ENCODE assay signal across 8 mouse cellular contexts in genomic region chr2:34904849-34905542, GRCm38 (mm10). TPM values are rescaled to one million over a fixed set of nuclear protein-coding genes. Genes with fewer than 3 reads are reported as not detected.
DNase-seq lines count a peak whose midpoint lies in the region; ATAC-seq and TF ChIP-seq lines count a peak whose summit lies in the region.

No protein-coding gene starts in this region.

- no peaks in the 10 kb centered on the region for H3K9me3 ChIP-seq in ES-Bruce4 (replicated peaks; ENCODE audit: control insufficient read depth, insufficient read depth, low read length, poor library complexity, severe bottlenecking)
- H3K9me3 ChIP-seq in forebrain, embryonic 13.5 days (replicated peaks), result no peaks in the 10 kb centered on the region
- no peaks in the 10 kb centered on the region for H3K9me3 ChIP-seq in liver, postnatal 0 days (ENCODE audit: low read length)
- H3K9me3 ChIP-seq in neural tube, embryonic 14.5 days (ENCODE audit: control insufficient read depth, low read length), result no peaks in the 10 kb centered on the region

- TF ChIP-seq POLR2A in ES-Bruce4 (IDR thresholded peaks at IDR 0.05; ENCODE audit: insufficient read depth, low read length), result no peak

- ATAC-seq in cerebellum, adult (ENCODE audit: insufficient number of reproducible peaks, low FRiP score, low TSS enrichment), result peak; percentile 94
- ATAC-seq in forebrain, embryonic 13.5 days, result peak; percentile 97
- ATAC-seq in liver, postnatal 0 days, result peak; percentile 95
- ATAC-seq in neural tube, embryonic 14.5 days (ENCODE audit: low read depth), result peak; percentile 96

- H3K4me3 ChIP-seq in ES-Bruce4 (ENCODE audit: low read depth, low read length), result peak overlapping the region; percentile 4; the same call in 1 of the 2 replicates
- H3K4me3 ChIP-seq in forebrain, embryonic 13.5 days, result peak overlapping the region; percentile 33
- peak overlapping the region; percentile 42 for H3K4me3 ChIP-seq in liver, postnatal 0 days (ENCODE audit: low read depth, low read length)
- peak overlapping the region; percentile 30 for H3K4me3 ChIP-seq in neural tube, embryonic 14.5 days (ENCODE audit: low read depth, low read length)

- no peak overlapping the region for H3K27ac ChIP-seq in ES-Bruce4 (ENCODE audit: insufficient read depth, low read length)
- peak overlapping the region; percentile 67 for H3K27ac ChIP-seq in forebrain, embryonic 13.5 days
- H3K27ac ChIP-seq in liver, postnatal 0 days (ENCODE audit: low read depth), result peak overlapping the region; percentile 70
- H3K27ac ChIP-seq in neural tube, embryonic 14.5 days (ENCODE audit: low read depth, low read length), result peak overlapping the region; percentile 67

- no peak for TF ChIP-seq EP300 in ES-Bruce4 (IDR thresholded peaks at IDR 0.05; ENCODE audit: insufficient read depth, low read depth, low read length)
- TF ChIP-seq EP300 in liver, postnatal 0 days (IDR thresholded peaks at IDR 0.05; ENCODE audit: low read depth), result no peak

- WGBS in forebrain, embryonic 13.5 days, result under 1% methylated on average over 34 of the region's 34 CpGs
- 1% methylated on average over 34 of the region's 34 CpGs for WGBS in large intestine, adult 2 months
- whole genome bisulfite sequencing in liver, postnatal 0 days (ENCODE audit: insufficient replicate concordance), result under 1% methylated on average over 34 of the region's 34 CpGs
- WGBS in neural tube, embryonic 14.5 days, result under 1% methylated on average over 34 of the region's 34 CpGs

- peaks cover 2% of the 10 kb centered on the region for H3K4me1 ChIP-seq in ES-Bruce4 (ENCODE audit: control insufficient read depth, insufficient read depth, low read length)
- peaks cover 12% of the 10 kb centered on the region for H3K4me1 ChIP-seq in forebrain, embryonic 13.5 days
- peaks cover 27% of the 10 kb centered on the region for H3K4me1 ChIP-seq in liver, postnatal 0 days (ENCODE audit: insufficient read depth)
- H3K4me1 ChIP-seq in neural tube, embryonic 14.5 days (ENCODE audit: control insufficient read depth, insufficient read depth, low read length), result peaks cover 5% of the 10 kb centered on the region; the same call in 1 of the 2 replicates

- TF ChIP-seq CTCF in ES-Bruce4 (IDR thresholded peaks at IDR 0.05; ENCODE audit: low read depth, low read length), result no peak
- TF ChIP-seq CTCF in liver, postnatal 0 days (IDR thresholded peaks at IDR 0.05; ENCODE audit: low read depth), result no peak

- H3K4me2 ChIP-seq in forebrain, embryonic 13.5 days, result peak overlapping the region; percentile 60
- H3K4me2 ChIP-seq in liver, postnatal 0 days (ENCODE audit: low read depth, low read length), result peak overlapping the region; percentile 84
- H3K4me2 ChIP-seq in neural tube, embryonic 14.5 days (ENCODE audit: low read depth, low read length), result peak overlapping the region; percentile 65

- intact Hi-C loops in heart, postnatal 10 days (cut with DNase I), result loop anchor here (2.0 to 5.0 kb wide), 2 partner anchors 30 to 62 kb away; partner anchors contain the start of genes Cutal and Psmd5

- H3K36me3 ChIP-seq in ES-Bruce4 (ENCODE audit: control insufficient read depth, insufficient read depth, low read length, poor library complexity, severe bottlenecking), result no peaks in the 10 kb centered on the region
- H3K36me3 ChIP-seq in forebrain, embryonic 13.5 days (ENCODE audit: poor library complexity, severe bottlenecking), result peaks cover 10% of the 10 kb centered on the region; the same call in 1 of the 2 replicates
- peaks cover 12% of the 10 kb centered on the region; the same call in 1 of the 2 replicates for H3K36me3 ChIP-seq in liver, postnatal 0 days (replicated peaks; ENCODE audit: insufficient read depth, low read length)
- H3K36me3 ChIP-seq in neural tube, embryonic 14.5 days (ENCODE audit: control insufficient read depth, insufficient read depth, low read length), result no peaks in the 10 kb centered on the region

- no peaks in the 10 kb centered on the region for H3K27me3 ChIP-seq in ES-Bruce4 (ENCODE audit: control insufficient read depth, insufficient read depth, low read length, poor library complexity, severe bottlenecking)
- H3K27me3 ChIP-seq in forebrain, embryonic 13.5 days, result no peaks in the 10 kb centered on the region
- no peaks in the 10 kb centered on the region for H3K27me3 ChIP-seq in liver, postnatal 0 days (ENCODE audit: insufficient read depth, low read length)
- no peaks in the 10 kb centered on the region for H3K27me3 ChIP-seq in neural tube, embryonic 14.5 days (ENCODE audit: control insufficient read depth, insufficient read depth, low read length)

- DNase-seq in heart, postnatal 10 days, result peak; percentile 99
- peak; percentile 98 for DNase-seq in large intestine, adult 2 months (ENCODE audit: low read depth, low spot score)
- DNase-seq in liver, postnatal 0 days, result peak; percentile 99
- DNase-seq in testis, postnatal 10 days (ENCODE audit: low spot score), result peak; percentile 99

- no peak overlapping the region for H3K9ac ChIP-seq in ES-Bruce4 (ENCODE audit: low read depth, poor library complexity, severe bottlenecking)
- H3K9ac ChIP-seq in forebrain, embryonic 13.5 days, result peak overlapping the region; percentile 47
- peak overlapping the region; percentile 53 for H3K9ac ChIP-seq in liver, postnatal 0 days (replicated peaks)
- peak overlapping the region; percentile 42 for H3K9ac ChIP-seq in neural tube, embryonic 14.5 days (replicated peaks; ENCODE audit: low read depth, low read length)

RNA-seq across cellular contexts. Expression of gene Phf19, which starts 8.8 kb away (rescaled TPM):
- polyA plus RNA-seq in ES-Bruce4 (2011; ENCODE audit: insufficient read depth, insufficient read length, low read depth, missing spikeins), result 10.3 and 11.8 TPM in 2 replicates
- polyA plus RNA-seq in forebrain, embryonic 13.5 days (2015; fragmentation: Nextera tagmentation; extraction: Ambion mirVana), result 4.2 and 4.5 TPM in 2 replicates
- 1 to 10 TPM; 3.5 to 3.8 TPM for total RNA-seq in heart, postnatal 10 days (2021)
- polyA plus RNA-seq in large intestine, adult 2 months (2012; rRNA removed), result 2.8 and 3.1 TPM in 2 replicates
- 1.1 and 1.3 TPM in 2 replicates for polyA plus RNA-seq in liver, postnatal 0 days (2015; fragmentation: Nextera tagmentation; extraction: Ambion mirVana)
- 2.7 and 3.8 TPM in 2 replicates for polyA plus RNA-seq in neural tube, embryonic 14.5 days (2014; fragmentation: Nextera tagmentation; extraction: Ambion mirVana)

RNA-seq across cellular contexts. Expression of gene Psmd5, which starts 30.2 kb away (rescaled TPM):
- polyA plus RNA-seq in ES-Bruce4 (2011; ENCODE audit: insufficient read depth, insufficient read length, low read depth, missing spikeins), result 63.9 and 77.6 TPM in 2 replicates
- 101 and 109 TPM in 2 replicates for polyA plus RNA-seq in forebrain, embryonic 13.5 days (2015; fragmentation: Nextera tagmentation; extraction: Ambion mirVana)
- total RNA-seq in heart, postnatal 10 days (2021), result 10 to 100 TPM; 15.7 to 18.6 TPM
- polyA plus RNA-seq in large intestine, adult 2 months (2012; rRNA removed), result 11.2 and 13.2 TPM in 2 replicates
- 36.0 and 37.3 TPM in 2 replicates for polyA plus RNA-seq in liver, postnatal 0 days (2015; fragmentation: Nextera tagmentation; extraction: Ambion mirVana)
- polyA plus RNA-seq in neural tube, embryonic 14.5 days (2014; fragmentation: Nextera tagmentation; extraction: Ambion mirVana), result 97.0 and 101 TPM in 2 replicates

RNA-seq across cellular contexts. Expression of gene Cutal, which starts 30.8 kb away (rescaled TPM):
- polyA plus RNA-seq in ES-Bruce4 (2011; ENCODE audit: insufficient read depth, insufficient read length, low read depth, missing spikeins), result 1.9 and 7.4 TPM in 2 replicates
- polyA plus RNA-seq in forebrain, embryonic 13.5 days (2015; fragmentation: Nextera tagmentation; extraction: Ambion mirVana), result 0.08 TPM in 1 of 2 replicates, not detected in the other
- under 1 TPM; 0.31 to 0.77 TPM for total RNA-seq in heart, postnatal 10 days (2021)
- polyA plus RNA-seq in large intestine, adult 2 months (2012; rRNA removed), result 16.9 and 38.1 TPM in 2 replicates
- 7.2 and 8.5 TPM in 2 replicates for polyA plus RNA-seq in liver, postnatal 0 days (2015; fragmentation: Nextera tagmentation; extraction: Ambion mirVana)
- 0.36 TPM in 1 of 2 replicates, not detected in the other for polyA plus RNA-seq in neural tube, embryonic 14.5 days (2014; fragmentation: Nextera tagmentation; extraction: Ambion mirVana)

RNA-seq across cellular contexts. Expression of gene Traf1, which starts 56.6 kb away (rescaled TPM):
- polyA plus RNA-seq in ES-Bruce4 (2011; ENCODE audit: insufficient read depth, insufficient read length, low read depth, missing spikeins), result 1.2 and 5.1 TPM in 2 replicates
- polyA plus RNA-seq in forebrain, embryonic 13.5 days (2015; fragmentation: Nextera tagmentation; extraction: Ambion mirVana), result 0.13 and 0.34 TPM in 2 replicates
- total RNA-seq in heart, postnatal 10 days (2021), result 1 to 10 TPM; 1.3 to 1.8 TPM
- 9.2 TPM in 2 replicates for polyA plus RNA-seq in large intestine, adult 2 months (2012; rRNA removed)
- 0.34 and 0.43 TPM in 2 replicates for polyA plus RNA-seq in liver, postnatal 0 days (2015; fragmentation: Nextera tagmentation; extraction: Ambion mirVana)
- polyA plus RNA-seq in neural tube, embryonic 14.5 days (2014; fragmentation: Nextera tagmentation; extraction: Ambion mirVana), result 3.5 and 4.4 TPM in 2 replicates
